Mouse (Mus musculus) CD4-positive, CD25-positive, alpha-beta regulatory T cell, adult 4 months (primary cell): ENCODE results near the gene B630019K06Rik. TPM values are rescaled to one million over a fixed set of nuclear protein-coding genes. Genes with fewer than 3 reads are reported as not detected.
"Not testable (repeated sequence)": the region's sequence is repeated elsewhere in the genome, so short reads cannot be mapped to it uniquely, and the experiment has no call there.

Experiments used
- ATAC-seq: one replicate; pipeline ENCODE4 v1.8.0; 2017
- polyA plus RNA-seq, 2 experiments: library from polyadenylated mRNA; unstranded; fragments of 100-300 nt; shearing (Covaris generic); gene quantifications; one replicate each; pipeline ENCODE4 v1.2.1; 2017

The B630019K06Rik gene
- polyA plus RNA-seq = under 1 TPM; 0.12 to 0.23 TPM

DNA sequence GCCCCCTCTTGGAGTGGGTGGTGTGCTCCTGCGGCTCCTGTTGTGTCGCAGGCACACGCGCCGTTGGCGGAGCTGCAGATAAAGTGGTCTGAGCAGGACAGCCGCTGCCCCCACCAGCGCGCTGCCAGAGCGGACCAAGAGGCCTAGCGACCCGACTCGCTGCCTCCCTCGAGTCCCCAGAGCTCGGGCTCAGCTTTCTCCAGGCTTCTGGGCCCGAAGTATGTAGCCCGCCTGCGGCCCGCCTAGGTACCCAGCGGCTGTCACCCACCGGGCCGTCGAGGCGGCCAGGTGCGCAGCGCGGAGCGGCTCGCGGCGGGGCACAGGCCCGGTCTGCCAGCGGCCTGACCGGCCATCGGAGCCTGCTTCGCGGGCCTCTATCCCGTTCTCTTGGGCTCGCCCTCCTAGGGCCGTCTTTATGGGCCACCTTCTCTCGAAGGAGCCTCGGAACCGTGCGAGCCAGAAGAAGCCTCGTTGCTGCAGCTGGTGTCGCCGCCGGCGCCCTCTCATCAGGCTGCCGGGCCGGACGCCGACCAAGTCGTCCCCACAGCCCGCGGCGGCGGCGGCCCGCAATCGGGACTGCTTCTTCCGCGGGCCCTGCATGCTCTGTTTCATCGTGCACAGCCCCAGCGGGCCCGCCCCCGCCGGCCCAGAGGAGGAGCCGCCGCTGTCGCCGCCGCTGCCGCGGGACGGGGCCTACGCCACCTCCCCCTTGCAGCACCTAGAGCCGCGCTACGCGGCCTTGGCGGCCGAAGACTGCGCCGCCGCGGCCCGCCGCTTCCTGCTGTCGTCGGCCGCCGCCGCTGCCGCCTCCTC lies at the start of gene B630019K06Rik:
TSS of gene B630019K06Rik (plus strand) at position 40 of the 813 bp plus-strand sequence.
- ATAC-seq = peak; percentile 88

GRCm38 (mm10) chrX:8843694-8844093 lies 48.5 kb upstream of the B630019K06Rik start, which contains the start of gene Gm6592:
Gene Gm6592, plus strand, starts transcription at chrX:8843994.
- ATAC-seq = no peak

DNA sequence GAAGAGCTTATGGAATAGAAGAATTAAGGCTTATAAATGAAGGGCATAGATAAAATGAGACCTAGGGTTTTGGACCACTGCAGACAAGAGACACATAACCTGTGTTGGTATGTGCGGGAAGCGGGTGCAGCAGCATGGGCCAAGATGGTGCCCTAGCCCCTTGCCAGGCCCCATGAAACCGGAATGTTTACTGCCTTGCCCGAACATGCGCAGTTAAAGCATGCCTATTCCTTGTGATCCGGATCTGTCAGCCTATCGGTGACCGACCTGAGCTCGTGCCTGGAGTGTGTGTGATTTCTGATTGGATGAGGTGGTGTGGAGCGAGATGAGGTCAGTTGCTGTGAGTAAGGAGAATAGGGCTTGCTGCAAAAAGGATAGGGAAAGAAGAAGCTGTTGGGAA lies 39.7 kb upstream of the B630019K06Rik start:
- no peak for ATAC-seq

- ATAC-seq = not testable (repeated sequence)
Measured at GRCm38 (mm10) chrX:8864331-8864730, 27.9 kb upstream of the B630019K06Rik start.

DNA sequence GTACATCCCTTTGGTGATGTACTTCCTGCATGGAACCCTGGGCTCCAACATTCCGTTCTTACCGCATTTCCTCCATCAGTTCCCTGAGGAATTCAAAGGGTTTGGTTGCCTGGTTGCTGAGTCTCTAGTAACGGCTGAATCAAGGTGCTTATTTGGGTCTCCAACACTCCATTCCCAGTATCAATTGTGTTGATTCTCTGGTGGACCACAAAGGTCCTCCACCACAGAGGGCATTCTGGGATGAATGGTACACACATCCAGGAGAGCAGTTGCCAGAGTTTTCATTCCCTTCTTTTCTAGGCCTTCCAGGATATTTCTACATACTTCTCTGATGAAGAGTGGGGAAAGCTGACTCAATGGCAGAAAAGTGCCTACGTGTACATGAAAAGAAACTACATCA lies 18.2 kb upstream of the B630019K06Rik start, which contains the start of gene Gm5751:
TSS of gene Gm5751 (plus strand) at position 301 of the 400 bp plus-strand sequence.
- not testable (repeated sequence) for ATAC-seq

DNA sequence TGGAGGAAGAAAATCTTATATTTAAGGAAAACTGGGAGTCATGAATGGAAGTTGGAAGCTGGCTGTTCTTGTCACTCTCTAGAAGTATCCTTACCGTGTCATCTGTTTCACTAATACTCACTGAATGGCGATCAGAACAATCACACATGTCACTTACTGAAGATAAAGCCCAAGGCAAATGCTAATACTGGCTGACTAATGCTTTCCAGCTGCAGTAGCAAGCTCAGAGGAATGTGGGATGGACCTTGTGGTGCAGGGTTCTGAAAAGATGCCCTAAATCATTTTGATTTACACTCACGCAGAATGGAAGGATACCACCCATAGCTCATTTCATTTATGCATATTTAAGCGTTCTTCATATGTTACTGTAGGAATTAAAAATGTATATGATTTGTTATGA lies 7.8 kb upstream of the B630019K06Rik start:
- ATAC-seq = no peak

GRCm38 (mm10) chrX:8891975-8892342 lies 223 bp upstream of the B630019K06Rik start:
- no peak for ATAC-seq

GRCm38 (mm10) chrX:8893182-8893651 lies 1.0 kb downstream of the B630019K06Rik start:
- ATAC-seq = peak; percentile 39

DNA sequence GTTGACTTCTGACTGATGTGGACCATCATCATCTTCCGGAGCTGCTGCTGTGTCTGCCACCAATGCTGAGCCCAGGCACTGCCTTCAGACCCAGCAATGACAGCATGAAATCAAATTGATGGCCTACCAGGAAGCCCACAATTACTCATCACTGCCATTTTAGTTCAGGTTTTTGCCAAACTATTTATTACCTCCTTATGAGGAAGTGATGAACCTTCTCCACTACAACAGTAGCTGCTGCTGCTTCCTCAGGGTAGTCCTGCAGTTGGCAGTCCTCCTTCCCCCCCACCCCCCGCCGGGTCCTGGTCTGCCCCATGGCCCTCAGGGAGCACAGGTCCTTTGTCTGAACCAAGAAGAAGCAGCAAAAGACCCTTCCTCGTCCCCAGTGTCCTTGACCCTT lies 8.6 kb downstream of the B630019K06Rik start:
- no peak for ATAC-seq

GRCm38 (mm10) chrX:8901906-8902472 lies 9.8 kb downstream of the B630019K06Rik start:
- ATAC-seq = no peak

DNA sequence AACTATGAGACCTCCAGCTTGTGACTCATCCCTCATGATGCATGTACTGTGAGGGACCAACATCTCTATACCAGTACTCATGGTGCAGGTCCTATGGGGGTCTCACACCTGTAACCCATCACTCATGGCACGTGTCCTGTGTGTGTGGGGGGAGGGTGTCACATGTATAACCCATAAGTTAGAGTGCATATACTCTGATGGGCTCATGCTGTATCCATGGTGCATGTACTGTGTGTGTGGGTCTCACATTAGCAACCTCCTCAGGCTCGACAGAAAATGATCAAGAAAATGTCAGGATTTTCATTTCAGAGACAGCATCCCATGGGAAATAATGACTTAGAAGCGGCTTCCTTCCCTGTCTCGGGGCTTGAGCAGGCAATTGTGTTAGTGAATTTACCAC lies 28.9 kb downstream of the B630019K06Rik start:
- no peak for ATAC-seq

- no peak for ATAC-seq
Measured at GRCm38 (mm10) chrX:8921813-8922607, 29.8 kb downstream of the B630019K06Rik start.

DNA sequence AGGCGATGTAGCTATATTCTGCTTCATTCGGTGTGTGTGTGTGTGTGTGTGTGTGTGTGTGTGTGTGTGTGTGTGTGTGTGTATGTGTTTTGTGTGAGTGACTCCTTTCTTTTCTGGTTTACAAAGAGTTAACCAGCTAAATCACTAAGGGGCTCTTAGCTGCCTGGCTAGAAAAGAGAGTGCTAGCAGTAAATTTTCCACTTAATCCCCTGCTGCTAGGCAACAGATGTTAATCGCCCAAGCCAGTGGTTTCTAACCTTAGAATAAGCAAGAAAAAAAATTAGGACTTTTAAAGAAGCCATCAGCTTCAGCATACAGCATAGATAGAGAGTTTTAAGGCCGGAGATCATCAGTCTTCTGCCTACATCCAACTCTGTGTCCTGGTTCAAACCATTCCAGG lies 35.1 kb downstream of the B630019K06Rik start:
- no peak for ATAC-seq

DNA sequence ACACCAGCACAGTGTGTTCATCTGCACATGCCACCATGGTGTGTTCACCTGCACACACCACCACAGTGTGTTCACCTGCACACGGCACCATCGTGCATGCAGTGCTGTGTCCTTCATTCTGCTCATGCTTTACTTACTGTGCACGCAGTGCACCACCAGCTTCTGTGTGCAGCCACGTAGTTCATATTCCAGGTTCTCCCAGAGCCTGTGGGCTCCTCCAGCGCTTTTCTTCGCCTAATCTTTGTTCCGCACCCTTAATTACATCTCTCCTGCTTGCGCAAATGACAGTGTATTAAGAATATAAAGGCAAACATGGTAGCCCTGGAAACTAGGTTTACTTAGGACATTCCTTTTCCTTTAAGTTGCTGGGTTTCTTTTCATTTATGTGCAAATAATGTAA lies 51.9 kb downstream of the B630019K06Rik start:
- no peak for ATAC-seq

Other genes starting within 250 kb of the B630019K06Rik start
- gene Ssxb8, start 201.5 kb upstream of the B630019K06Rik start, polyA plus RNA-seq = not detected
- not detected for gene Ssx9, start 143.9 kb upstream of the B630019K06Rik start, polyA plus RNA-seq
- not detected for gene Ssxb5, start 88.7 kb upstream of the B630019K06Rik start, polyA plus RNA-seq
- gene Gm6592, start 48.4 kb upstream of the B630019K06Rik start, polyA plus RNA-seq = not detected
- gene Gm5751, start 18.1 kb upstream of the B630019K06Rik start, polyA plus RNA-seq = not detected
- gene Fthl17b, start 70.6 kb downstream of the B630019K06Rik start, polyA plus RNA-seq = not detected
- not detected for gene Fthl17c, start 84.2 kb downstream of the B630019K06Rik start, polyA plus RNA-seq
- gene Fthl17d, start 94.4 kb downstream of the B630019K06Rik start, polyA plus RNA-seq = not detected
- not detected for gene Fthl17e, start 141.1 kb downstream of the B630019K06Rik start, polyA plus RNA-seq
- not detected for gene Fthl17f, start 170.6 kb downstream of the B630019K06Rik start, polyA plus RNA-seq
- gene 4930402K13Rik, start 212.2 kb downstream of the B630019K06Rik start, polyA plus RNA-seq = not detected